Comparison of ENCODE assay signal across 8 mouse cellular contexts in genomic region chr7:28796562-28796975, GRCm38 (mm10). TPM values are rescaled to one million over a fixed set of nuclear protein-coding genes. Genes with fewer than 3 reads are reported as not detected.
DNase-seq lines count a peak whose midpoint lies in the region; ATAC-seq and TF ChIP-seq lines count a peak whose summit lies in the region.

No protein-coding gene starts in this region.

- peak overlapping the region; percentile 81 to 84 for H3K4me3 ChIP-seq in ES-E14 (ENCODE audit: insufficient read depth in 1 of 2, low read depth in 1 of 2, low read length in 2 of 2, poor library complexity in 1 of 2, severe bottlenecking in 1 of 2)
- no peak overlapping the region for H3K4me3 ChIP-seq in forebrain, embryonic 14.5 days (ENCODE audit: low read depth, low read length)

- H3K36me3 ChIP-seq in ES-E14 (ENCODE audit: control insufficient read depth, insufficient read depth, low read length, poor library complexity, severe bottlenecking), result peaks cover 17% of the 10 kb centered on the region
- H3K36me3 ChIP-seq in forebrain, embryonic 14.5 days (ENCODE audit: control insufficient read depth, insufficient read depth, low read length), result no peaks in the 10 kb centered on the region

- no peaks in the 10 kb centered on the region for H3K27me3 ChIP-seq in forebrain, embryonic 14.5 days (replicated peaks; ENCODE audit: control insufficient read depth, insufficient read depth, low read length)

- peak overlapping the region; percentile 63; the same call in 1 of the 2 replicates for H3K27ac ChIP-seq in ES-E14 (ENCODE audit: insufficient read depth, low read depth, low read length, poor library complexity, severe bottlenecking)
- no peak overlapping the region for H3K27ac ChIP-seq in forebrain, embryonic 14.5 days (ENCODE audit: low read depth, low read length)

- H3K9me3 ChIP-seq in ES-E14 (ENCODE audit: control insufficient read depth, insufficient read depth, low read depth, low read length), result no peaks in the 10 kb centered on the region
- H3K9me3 ChIP-seq in forebrain, embryonic 14.5 days (replicated peaks; ENCODE audit: control insufficient read depth, low read length), result no peaks in the 10 kb centered on the region

- peak overlapping the region; percentile 44 for H3K4me2 ChIP-seq in forebrain, embryonic 14.5 days (ENCODE audit: low read length)

- intact Hi-C loops in heart, postnatal 36 days (cut with DNase I), result loop anchor here (1.0 to 10.0 kb wide), 4 partner anchors 26 to 438 kb away; partner anchors contain the start of genes Actn4, Kcnk6 and Yif1b

- ATAC-seq in forebrain, embryonic 14.5 days, result peak; percentile 85

- peak; percentile 63 for DNase-seq in ES-E14 (ENCODE audit: low read depth, low spot score)
- peak; percentile 86 for DNase-seq in cerebellum, adult 11 months
- peak; percentile 74 for DNase-seq in forebrain, embryonic 14.5 days (ENCODE audit: low spot score)
- peak; percentile 88 to 90 for DNase-seq in heart, postnatal 36 days
- DNase-seq in layer of hippocampus, postnatal 10 days (ENCODE audit: low spot score in 2 of 2), result peak; percentile 74 to 85
- peak; percentile 91 for DNase-seq in lung, postnatal 14 days
- peak; percentile 77 for DNase-seq in ovary, postnatal 14 days (ENCODE audit: low spot score)
- peak; percentile 75 for DNase-seq in thymus, postnatal 36 days

- in situ Hi-C loops in ES-E14 (cut with MboI; ENCODE audit: low sequenced_read_pairs in 2 of 2, unreplicated experiment in 2 of 2), result no loop called here

- WGBS in forebrain, embryonic 14.5 days, result 14% methylated on average over 32 of the region's 32 CpGs

- H3K9ac ChIP-seq in ES-E14 (ENCODE audit: insufficient read depth, low read depth, low read length, poor library complexity, severe bottlenecking), result peak overlapping the region; percentile 86
- peak overlapping the region; percentile 45 for H3K9ac ChIP-seq in forebrain, embryonic 14.5 days (ENCODE audit: low read length)

- H3K4me1 ChIP-seq in ES-E14 (ENCODE audit: control insufficient read depth in 2 of 2, insufficient read depth in 2 of 2, low read length in 2 of 2, poor library complexity in 1 of 2), result peaks cover 2 to 25% of the 10 kb centered on the region in 2 experiments
- H3K4me1 ChIP-seq in forebrain, embryonic 14.5 days (ENCODE audit: control insufficient read depth, insufficient read depth, low read length), result peaks cover 5% of the 10 kb centered on the region

TF ChIP-seq in ES-E14, 5 proteins besides CTCF, POLR2A, EP300 and RAD21:
- TF ChIP-seq CHD2 (IDR thresholded peaks at IDR 0.05; ENCODE audit: low read depth, low read length), result no peak
- TF ChIP-seq ZC3H11A (IDR thresholded peaks at IDR 0.05; ENCODE audit: borderline replicate concordance, low read depth, low read length), result peak; percentile 20; the same call in 1 of the 2 replicates
- TF ChIP-seq HCFC1 (IDR thresholded peaks at IDR 0.05; ENCODE audit: borderline replicate concordance, insufficient read depth, low read length), result no peak
- TF ChIP-seq MAFK (IDR thresholded peaks at IDR 0.05; ENCODE audit: insufficient read depth, low read depth, low read length), result no peak
- TF ChIP-seq ZNF384 (IDR thresholded peaks at IDR 0.05; ENCODE audit: low read depth, low read length), result no peak

RNA-seq across cellular contexts. Expression of gene Rinl, which starts 7.8 kb away (rescaled TPM):
- 17.2 and 18.9 TPM in 2 replicates for total RNA-seq in ES-E14 (2012; rRNA removed)
- polyA plus RNA-seq in forebrain, embryonic 14.5 days (2014; fragmentation: Nextera tagmentation; extraction: Ambion mirVana), result 1.3 and 1.5 TPM in 2 replicates
- total RNA-seq in heart, postnatal 36 days (2021), result 1 to 10 TPM; 1.8 to 1.9 TPM
- 1 to 10 TPM; 1.5 to 2.0 TPM for total RNA-seq in layer of hippocampus, postnatal 10 days (2021)

RNA-seq across cellular contexts. Expression of gene Hnrnpl, which starts 11.8 kb away (rescaled TPM):
- 464 and 530 TPM in 2 replicates for total RNA-seq in ES-E14 (2012; rRNA removed)
- polyA plus RNA-seq in forebrain, embryonic 14.5 days (2014; fragmentation: Nextera tagmentation; extraction: Ambion mirVana), result 190 and 198 TPM in 2 replicates
- 100 to 1,000 TPM; 240 to 277 TPM for total RNA-seq in heart, postnatal 36 days (2021)
- 100 to 1,000 TPM; 441 to 521 TPM for total RNA-seq in layer of hippocampus, postnatal 10 days (2021)

RNA-seq across cellular contexts. Expression of gene Ech1, which starts 28.4 kb away (rescaled TPM):
- total RNA-seq in ES-E14 (2012; rRNA removed), result 64.1 and 75.6 TPM in 2 replicates
- polyA plus RNA-seq in forebrain, embryonic 14.5 days (2014; fragmentation: Nextera tagmentation; extraction: Ambion mirVana), result 103 and 107 TPM in 2 replicates
- total RNA-seq in heart, postnatal 36 days (2021), result 1,000 to 10,000 TPM; 1,832 to 1,909 TPM
- total RNA-seq in layer of hippocampus, postnatal 10 days (2021), result 10 to 100 TPM; 49.1 to 50.8 TPM

RNA-seq across cellular contexts. Expression of gene Nfkbib, which starts 29.3 kb away (rescaled TPM):
- 17.7 and 20.1 TPM in 2 replicates for total RNA-seq in ES-E14 (2012; rRNA removed)
- 61.0 and 62.4 TPM in 2 replicates for polyA plus RNA-seq in forebrain, embryonic 14.5 days (2014; fragmentation: Nextera tagmentation; extraction: Ambion mirVana)
- 10 to 100 TPM; 25.4 to 27.0 TPM for total RNA-seq in heart, postnatal 36 days (2021)
- 10 to 100 TPM; 32.2 to 35.8 TPM for total RNA-seq in layer of hippocampus, postnatal 10 days (2021)

RNA-seq across cellular contexts. Expression of gene Sirt2, which starts 30.0 kb away (rescaled TPM):
- 11.7 and 14.8 TPM in 2 replicates for total RNA-seq in ES-E14 (2012; rRNA removed)
- polyA plus RNA-seq in forebrain, embryonic 14.5 days (2014; fragmentation: Nextera tagmentation; extraction: Ambion mirVana), result 110 and 115 TPM in 2 replicates
- total RNA-seq in heart, postnatal 36 days (2021), result 10 to 100 TPM; 85.1 to 87.0 TPM
- 100 to 1,000 TPM; 150 to 167 TPM for total RNA-seq in layer of hippocampus, postnatal 10 days (2021)

Comparison
In these comparisons a context has a peak if more than half of its experiments do, and no peak if none do; other contexts are left out.
1. RNA of gene Ech1, which starts 28.4 kb away (total RNA-seq): 1,832 to 1,909 TPM in heart, postnatal 36 days; 64.1 to 75.6 TPM in ES-E14 and 49.1 to 50.8 TPM in layer of hippocampus, postnatal 10 days; every median in the first group is over 10 times any median in the second.
2. Peak in every context shown above with its lines, with median percentiles within 50 percentile points of each other: DNase-seq.